Mouse (Mus musculus) limb, embryonic 13.5 days (tissue): Measurements from ENCODE around the gene Lce3e. TPM values are rescaled to one million over a fixed set of nuclear protein-coding genes. Genes with fewer than 3 reads are reported as not detected.

Source experiments
- ATAC-seq: fragments of 200-750 bp; cut with Nextera tagmentation; 2 replicates; pipeline ENCODE4 v1.8.0; 2017; ENCODE audit warnings: low read depth, moderate number of reproducible peaks, moderate TSS enrichment; ENCODE audit not compliant: low FRiP score
- H3K27ac ChIP-seq: fragments of 300-500 bp; sonication (generic); 2 replicates; pipeline ENCODE4 v1.5.1; 2015; ENCODE audit warnings: inconsistent platforms, mild to moderate bottlenecking, moderate library complexity
- H3K27me3 ChIP-seq: fragments of 300-500 bp; sonication (generic); 2 replicates; pipeline ENCODE4 v1.6.1; 2015; ENCODE audit warnings: mild to moderate bottlenecking, inconsistent platforms
- H3K36me3 ChIP-seq: fragments of 300-500 bp; sonication (generic); 2 replicates; pipeline ENCODE4 v1.6.1; 2015; ENCODE audit warnings: inconsistent platforms, mild to moderate bottlenecking, moderate library complexity
- H3K4me1 ChIP-seq: fragments of 300-500 bp; sonication (generic); 2 replicates; pipeline ENCODE4 v1.6.1; 2015; ENCODE audit warnings: inconsistent platforms
- H3K4me2 ChIP-seq: fragments of 300-500 bp; sonication (generic); replicated peaks from 2 replicates; pipeline ENCODE4 v1.6.1; 2015; ENCODE audit warnings: inconsistent platforms, mild to moderate bottlenecking, moderate library complexity
- H3K4me3 ChIP-seq: fragments of 300-500 bp; sonication (generic); 2 replicates; pipeline ENCODE4 v1.5.1; 2015; ENCODE audit warnings: moderate library complexity, mild to moderate bottlenecking, inconsistent platforms
- H3K9ac ChIP-seq: fragments of 300-500 bp; sonication (generic); 2 replicates; pipeline ENCODE4 v1.6.1; 2015; ENCODE audit warnings: mild to moderate bottlenecking, inconsistent platforms
- H3K9me3 ChIP-seq: fragments of 300-500 bp; sonication (generic); 2 replicates; pipeline ENCODE4 v1.6.1; 2016; ENCODE audit warnings: inconsistent platforms
- WGBS: fragments of 180-500 bp; shearing (Covaris S2); methylation state at CpG from one replicate; pipeline ENCODE4 v1.1.7; 2015; 5-methylcytosine and 5-hydroxymethylcytosine counted together
- polyA plus RNA-seq: library from polyadenylated mRNA; unstranded; fragments of >200 nt; fragmentation: Nextera tagmentation; extraction: Ambion mirVana; gene quantifications from 2 replicates; pipeline ENCODE4 v1.2.1, GENCODE M21; 2015

Gene Lce3e
- not detected in 2 replicates for polyA plus RNA-seq

GRCm38 (mm10) chr3:92966761-92967160 is at the start of gene Lce3e:
TSS of gene Lce3e (plus strand) at chr3:92967061.
- no peak for ATAC-seq
- Histone ChIP-seq H3K27ac (no peak within 1 kb of the TSS), H3K4me2 (no peak within 1 kb of the TSS), H3K4me1 (no peaks in the 10 kb centered on the region), H3K27me3 (no peaks in the 10 kb centered on the region), H3K4me3 (no peak within 1 kb of the TSS), H3K9me3 (no peaks in the 10 kb centered on the region), H3K36me3 (no peaks in the 10 kb centered on the region), H3K9ac (no peak within 1 kb of the TSS)
- 89% methylated on average over 2 of the region's 2 CpGs for WGBS

GRCm38 (mm10) chr3:92920364-92920763 is 46.5 kb upstream of the Lce3e start:
- no peak overlapping the region for H3K9ac ChIP-seq
- 59% methylated on average over 4 of the region's 4 CpGs for WGBS
- ATAC-seq: no peak

GRCm38 (mm10) chr3:92926130-92926529 is 40.7 kb upstream of the Lce3e start, which contains the start of gene Lce3a:
TSS of gene Lce3a (minus strand) at chr3:92926230.
- no peaks in the 10 kb centered on the region for H3K9me3 ChIP-seq
- H3K27me3 ChIP-seq: no peaks in the 10 kb centered on the region
- 78% methylated on average over 2 of the region's 2 CpGs for WGBS
- H3K36me3 ChIP-seq: no peaks in the 10 kb centered on the region
- H3K4me1 ChIP-seq: no peaks in the 10 kb centered on the region
- no peak for ATAC-seq
- H3K9ac ChIP-seq: no peak within 1 kb of the TSS
- no peak within 1 kb of the TSS for H3K4me2 ChIP-seq
- no peak within 1 kb of the TSS for H3K27ac ChIP-seq
- H3K4me3 ChIP-seq: no peak within 1 kb of the TSS

More at GRCm38 (mm10) chr3:92920364-92920763, 46.5 kb upstream of the Lce3e start:
- H3K27ac ChIP-seq: no peak overlapping the region
- H3K9me3 ChIP-seq: no peaks in the 10 kb centered on the region
- H3K36me3 ChIP-seq: no peaks in the 10 kb centered on the region
- no peaks in the 10 kb centered on the region for H3K4me1 ChIP-seq
- H3K4me3 ChIP-seq: no peak overlapping the region
- no peaks in the 10 kb centered on the region for H3K27me3 ChIP-seq
- no peak overlapping the region for H3K4me2 ChIP-seq

- H3K4me2 ChIP-seq: no peak within 1 kb of the TSS
- H3K4me1 ChIP-seq: no peaks in the 10 kb centered on the region
- H3K9me3 ChIP-seq: no peaks in the 10 kb centered on the region
- no peak for ATAC-seq
- WGBS: 56% methylated on average over 2 of the region's 2 CpGs
- H3K36me3 ChIP-seq: no peaks in the 10 kb centered on the region
- no peak within 1 kb of the TSS for H3K4me3 ChIP-seq
- no peak within 1 kb of the TSS for H3K27ac ChIP-seq
- no peaks in the 10 kb centered on the region for H3K27me3 ChIP-seq
- H3K9ac ChIP-seq: no peak within 1 kb of the TSS
Measured at GRCm38 (mm10) chr3:92932679-92933078, 34.2 kb upstream of the Lce3e start, which contains the start of gene Lce3b. TSS of gene Lce3b (plus strand) at chr3:92932979.

- no peak within 1 kb of the TSS for H3K4me3 ChIP-seq
- H3K9ac ChIP-seq: no peak within 1 kb of the TSS
- 83% methylated on average over 1 of the region's 1 CpGs for WGBS
- no peak for ATAC-seq
- no peaks in the 10 kb centered on the region for H3K4me1 ChIP-seq
- H3K36me3 ChIP-seq: no peaks in the 10 kb centered on the region
- no peaks in the 10 kb centered on the region for H3K9me3 ChIP-seq
- H3K27ac ChIP-seq: no peak within 1 kb of the TSS
- H3K27me3 ChIP-seq: no peaks in the 10 kb centered on the region
- H3K4me2 ChIP-seq: no peak within 1 kb of the TSS
Measured at GRCm38 (mm10) chr3:92944186-92944585, 22.7 kb upstream of the Lce3e start, which contains the start of gene Lce3c. TSS of gene Lce3c (plus strand) at chr3:92944486.

GRCm38 (mm10) chr3:92957090-92957489 is 9.8 kb upstream of the Lce3e start, which contains the start of gene Lce3d:
TSS of gene Lce3d (plus strand) at chr3:92957390.
- H3K27me3 ChIP-seq: no peaks in the 10 kb centered on the region
- no peak for ATAC-seq
- no peaks in the 10 kb centered on the region for H3K9me3 ChIP-seq
- H3K4me2 ChIP-seq: no peak within 1 kb of the TSS
- no peak within 1 kb of the TSS for H3K27ac ChIP-seq
- H3K9ac ChIP-seq: no peak within 1 kb of the TSS
- no peaks in the 10 kb centered on the region for H3K4me1 ChIP-seq
- no peaks in the 10 kb centered on the region for H3K36me3 ChIP-seq
- WGBS: 95% methylated on average over 1 of the region's 1 CpGs
- no peak within 1 kb of the TSS for H3K4me3 ChIP-seq

- no peaks in the 10 kb centered on the region for H3K36me3 ChIP-seq
- no peaks in the 10 kb centered on the region for H3K9me3 ChIP-seq
- no peak overlapping the region for H3K4me2 ChIP-seq
- no peak overlapping the region for H3K4me3 ChIP-seq
- H3K9ac ChIP-seq: no peak overlapping the region
- ATAC-seq: no peak
- no peaks in the 10 kb centered on the region for H3K4me1 ChIP-seq
- WGBS: 75% methylated on average over 2 of the region's 2 CpGs
- no peaks in the 10 kb centered on the region for H3K27me3 ChIP-seq
- no peak overlapping the region for H3K27ac ChIP-seq
Measured at GRCm38 (mm10) chr3:92978484-92978883, 11.6 kb downstream of the Lce3e start.

- H3K36me3 ChIP-seq: no peaks in the 10 kb centered on the region
- H3K9ac ChIP-seq: no peak within 1 kb of the TSS
- H3K27me3 ChIP-seq: no peaks in the 10 kb centered on the region
- H3K4me1 ChIP-seq: 0 out of 2 replicates have a peak, but pooled peaks cover 3% of the 10 kb centered on the region
- H3K4me3 ChIP-seq: no peak within 1 kb of the TSS
- no peak for ATAC-seq
- no peaks in the 10 kb centered on the region for H3K9me3 ChIP-seq
- no peak within 1 kb of the TSS for H3K27ac ChIP-seq
- no peak within 1 kb of the TSS for H3K4me2 ChIP-seq
Measured at GRCm38 (mm10) chr3:92991926-92992325, 25.1 kb downstream of the Lce3e start, which contains the start of gene Lce3f. TSS of gene Lce3f (plus strand) at chr3:92992226.

GRCm38 (mm10) chr3:92998691-92999090 is 31.8 kb downstream of the Lce3e start:
- no peak overlapping the region for H3K9ac ChIP-seq
- no peak overlapping the region for H3K27ac ChIP-seq
- no peaks in the 10 kb centered on the region for H3K36me3 ChIP-seq
- H3K4me3 ChIP-seq: no peak overlapping the region
- 5% methylated on average over 7 of the region's 7 CpGs for WGBS
- peak; percentile 72; the same call in 1 of the 2 replicates for ATAC-seq
- no peaks in the 10 kb centered on the region; the same call in 1 of the 2 replicates for H3K27me3 ChIP-seq
- 0 out of 2 replicates have a peak, but pooled peaks cover 3% of the 10 kb centered on the region for H3K4me1 ChIP-seq
- no peaks in the 10 kb centered on the region for H3K9me3 ChIP-seq
- no peak overlapping the region for H3K4me2 ChIP-seq

GRCm38 (mm10) chr3:93000621-93001020 is 33.8 kb downstream of the Lce3e start:
- H3K36me3 ChIP-seq: no peaks in the 10 kb centered on the region
- H3K4me2 ChIP-seq: no peak overlapping the region
- H3K4me1 ChIP-seq: 0 out of 2 replicates have a peak, but pooled peaks cover 3% of the 10 kb centered on the region
- ATAC-seq: no peak
- 76% methylated on average over 3 of the region's 3 CpGs for WGBS
- H3K27me3 ChIP-seq: no peaks in the 10 kb centered on the region; the same call in 1 of the 2 replicates
- no peaks in the 10 kb centered on the region for H3K9me3 ChIP-seq
- no peak overlapping the region for H3K27ac ChIP-seq
- no peak overlapping the region for H3K9ac ChIP-seq
- H3K4me3 ChIP-seq: no peak overlapping the region

GRCm38 (mm10) chr3:93002843-93003242 is 36.0 kb downstream of the Lce3e start:
- Histone ChIP-seq H3K27ac (no peak overlapping the region), H3K4me2 (no peak overlapping the region), H3K36me3 (no peaks in the 10 kb centered on the region), H3K4me1 (no peaks in the 10 kb centered on the region), H3K27me3 (no peaks in the 10 kb centered on the region; the same call in 1 of the 2 replicates), H3K9me3 (no peaks in the 10 kb centered on the region), H3K9ac (no peak overlapping the region), H3K4me3 (no peak overlapping the region)
- 75% methylated on average over 4 of the region's 4 CpGs for WGBS
- ATAC-seq: no peak

- H3K27ac ChIP-seq: no peak overlapping the region; the same call in 1 of the 2 replicates
- H3K4me1 ChIP-seq: peaks cover 6% of the 10 kb centered on the region; the same call in 1 of the 2 replicates
Measured at GRCm38 (mm10) chr3:93014378-93014801, 47.5 kb downstream of the Lce3e start.

GRCm38 (mm10) chr3:93014871-93015270 is 48.0 kb downstream of the Lce3e start:
- H3K27ac ChIP-seq: no peak overlapping the region
- peak overlapping the region; percentile 51 for H3K4me3 ChIP-seq
- no peaks in the 10 kb centered on the region for H3K36me3 ChIP-seq
- peaks cover 6% of the 10 kb centered on the region; the same call in 1 of the 2 replicates for H3K27me3 ChIP-seq
- peak overlapping the region; percentile 81 for H3K4me2 ChIP-seq
- H3K9me3 ChIP-seq: no peaks in the 10 kb centered on the region
- H3K4me1 ChIP-seq: peaks cover 6% of the 10 kb centered on the region; the same call in 1 of the 2 replicates
- H3K9ac ChIP-seq: peak overlapping the region; percentile 62
- WGBS: 36% methylated on average over 5 of the region's 5 CpGs
- ATAC-seq: no peak

More at GRCm38 (mm10) chr3:93014378-93014801, 47.5 kb downstream of the Lce3e start:
- 0% methylated on average over 24 of the region's 24 CpGs for WGBS
- ATAC-seq: peak; percentile 90
- peak overlapping the region; percentile 51 for H3K4me3 ChIP-seq
- peaks cover 6% of the 10 kb centered on the region; the same call in 1 of the 2 replicates for H3K27me3 ChIP-seq
- no peaks in the 10 kb centered on the region for H3K9me3 ChIP-seq
- no peaks in the 10 kb centered on the region for H3K36me3 ChIP-seq
- H3K9ac ChIP-seq: peak overlapping the region; percentile 62
- H3K4me2 ChIP-seq: peak overlapping the region; percentile 81
